Mouse (Mus musculus) heart, adult 9 months (tissue): ENCODE data around the gene Psma6.

Source experiments
- DNase-seq, 2 experiments: peaks; one replicate each; pipeline ENCODE4 v3.0.0; 2022; ENCODE audit warnings: low spot score in 2 of 2

Gene Psma6

GRCm38 (mm10) chr12:55438611-55439137 is 54.7 kb downstream of the Psma6 start:
- DNase-seq = no peak

- DNase-seq = no peak
Observed at GRCm38 (mm10) chr12:55440416-55440815, 56.4 kb downstream of the Psma6 start.

GRCm38 (mm10) chr12:55442245-55442644 is 58.2 kb downstream of the Psma6 start:
- no peak for DNase-seq

GRCm38 (mm10) chr12:55442861-55443850 is 59.1 kb downstream of the Psma6 start:
- peak; percentile 79 to 86 for DNase-seq

- DNase-seq = no peak
Observed at GRCm38 (mm10) chr12:55444031-55444451, 60.0 kb downstream of the Psma6 start.

GRCm38 (mm10) chr12:55445583-55445982 is 61.6 kb downstream of the Psma6 start:
- DNase-seq = no peak

GRCm38 (mm10) chr12:55446366-55446745 is 62.3 kb downstream of the Psma6 start:
- no peak for DNase-seq

- peak; percentile 90 to 91 for DNase-seq
Observed at GRCm38 (mm10) chr12:55446746-55447395, 62.8 kb downstream of the Psma6 start.

- no peak for DNase-seq
Observed at GRCm38 (mm10) chr12:55447396-55447760, 63.4 kb downstream of the Psma6 start.

GRCm38 (mm10) chr12:55448457-55448856 is 64.4 kb downstream of the Psma6 start:
- no peak for DNase-seq

- no peak for DNase-seq
Observed at GRCm38 (mm10) chr12:55449048-55449447, 65.0 kb downstream of the Psma6 start.

- no peak for DNase-seq
Observed at GRCm38 (mm10) chr12:55450421-55450820, 66.4 kb downstream of the Psma6 start.

GRCm38 (mm10) chr12:55452839-55453238 is 68.8 kb downstream of the Psma6 start:
- no peak for DNase-seq

GRCm38 (mm10) chr12:55453924-55454323 is 69.9 kb downstream of the Psma6 start:
- DNase-seq = no peak

- DNase-seq = no peak
Observed at GRCm38 (mm10) chr12:55455206-55455605, 71.2 kb downstream of the Psma6 start.

- DNase-seq = no peak
Observed at GRCm38 (mm10) chr12:55456136-55456535, 72.1 kb downstream of the Psma6 start.

- no peak for DNase-seq
Observed at GRCm38 (mm10) chr12:55456893-55457292, 72.9 kb downstream of the Psma6 start.

- no peak for DNase-seq
Observed at GRCm38 (mm10) chr12:55459739-55460138, 75.7 kb downstream of the Psma6 start.

GRCm38 (mm10) chr12:55460900-55461299 is 76.9 kb downstream of the Psma6 start:
- no peak for DNase-seq

GRCm38 (mm10) chr12:55461767-55462166 is 77.7 kb downstream of the Psma6 start:
- no peak for DNase-seq

- no peak for DNase-seq
Observed at GRCm38 (mm10) chr12:55462456-55462855, 78.4 kb downstream of the Psma6 start.

GRCm38 (mm10) chr12:55463087-55463486 is 79.1 kb downstream of the Psma6 start:
- no peak for DNase-seq
